Mouse (Mus musculus) spleen, adult 10 weeks (tissue): ENCODE measurements around the gene Casp3. TPM values are rescaled to one million over a fixed set of nuclear protein-coding genes. Genes with fewer than 3 reads are reported as not detected.

Experiments used
- polyA plus RNA-seq: library from polyadenylated mRNA; stranded (reverse); fragments of 350-450 nt; fragmentation: Illumina TruSeq; extraction: RNeasy Lipid Tissue Mini Kit (QIAGEN cat#74804); gene quantifications from one replicate; pipeline ENCODE4 v1.2.3, GENCODE M21; 2015; ENCODE audit warnings: low replicate concordance; ENCODE audit not compliant: insufficient read depth

Casp3 gene
- 41.3 TPM for polyA plus RNA-seq

DNA sequence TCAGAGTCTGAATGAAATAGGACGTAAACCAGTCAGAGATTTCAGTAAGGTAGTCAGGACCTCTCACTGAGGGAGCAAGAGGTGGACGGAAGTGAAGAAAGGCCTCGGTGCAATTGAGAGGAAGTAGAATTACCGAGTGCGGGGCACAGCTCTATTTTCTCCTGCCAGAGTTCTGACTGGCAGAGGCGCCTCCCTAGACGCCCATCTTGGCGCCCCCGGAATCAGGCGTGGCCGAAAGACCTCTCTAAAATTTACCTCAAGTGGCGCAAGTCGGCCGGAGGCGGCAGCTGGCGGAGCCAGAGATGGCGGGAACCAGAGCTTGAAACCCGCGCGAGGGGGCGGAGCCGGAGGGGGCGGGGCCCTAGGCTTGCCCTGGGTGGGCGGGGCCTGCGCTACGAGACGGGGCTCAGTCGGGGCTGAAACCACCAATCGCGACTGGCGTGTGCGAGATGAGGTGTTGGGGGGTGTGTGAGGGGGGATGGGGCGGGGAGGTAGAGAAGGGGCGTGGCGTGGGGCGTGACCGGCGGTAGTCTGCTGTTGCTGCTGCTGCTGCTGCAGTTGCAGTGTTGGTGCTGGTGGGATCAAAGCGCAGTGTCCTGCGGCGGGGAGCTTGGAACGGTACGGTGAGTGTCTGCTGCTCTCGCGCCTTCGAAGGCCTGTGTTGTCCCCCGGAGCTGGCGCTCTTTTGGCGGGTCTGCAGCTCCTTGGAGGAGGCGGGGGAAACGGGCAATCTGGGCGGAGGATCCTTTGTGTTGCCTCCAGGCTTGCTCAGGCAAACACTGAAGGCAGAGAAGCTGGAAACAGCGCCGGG is at the start of gene Casp3, which contains the start of gene Primpol:
TSS of gene Casp3 (plus strand) at position 413 of the 811 bp plus-strand sequence.
TSS of gene Primpol (minus strand) at position 334 of the 811 bp plus-strand sequence.

Other genes starting within 250 kb of the Casp3 start
- 21.8 TPM for gene Acsl1, start 146.3 kb upstream of the Casp3 start, polyA plus RNA-seq
- 6.6 TPM for gene Cenpu, start 65.3 kb upstream of the Casp3 start, polyA plus RNA-seq
- gene Primpol, start 79 bp upstream of the Casp3 start, polyA plus RNA-seq = 31.7 TPM
- 152 TPM for gene Irf2, start 122.4 kb downstream of the Casp3 start, polyA plus RNA-seq